Mouse (Mus musculus): ENCODE results near the gene Lrwd1. TPM values are rescaled to one million over a fixed set of nuclear protein-coding genes. Genes with fewer than 3 reads are reported as not detected.
"Not testable (repeated sequence)": the region's sequence is repeated elsewhere in the genome, so short reads cannot be mapped to it uniquely, and the experiment has no call there.

The Lrwd1 gene
- polyA plus RNA-seq, 1 experiment from 2014 or later: 34.5 TPM

DNA sequence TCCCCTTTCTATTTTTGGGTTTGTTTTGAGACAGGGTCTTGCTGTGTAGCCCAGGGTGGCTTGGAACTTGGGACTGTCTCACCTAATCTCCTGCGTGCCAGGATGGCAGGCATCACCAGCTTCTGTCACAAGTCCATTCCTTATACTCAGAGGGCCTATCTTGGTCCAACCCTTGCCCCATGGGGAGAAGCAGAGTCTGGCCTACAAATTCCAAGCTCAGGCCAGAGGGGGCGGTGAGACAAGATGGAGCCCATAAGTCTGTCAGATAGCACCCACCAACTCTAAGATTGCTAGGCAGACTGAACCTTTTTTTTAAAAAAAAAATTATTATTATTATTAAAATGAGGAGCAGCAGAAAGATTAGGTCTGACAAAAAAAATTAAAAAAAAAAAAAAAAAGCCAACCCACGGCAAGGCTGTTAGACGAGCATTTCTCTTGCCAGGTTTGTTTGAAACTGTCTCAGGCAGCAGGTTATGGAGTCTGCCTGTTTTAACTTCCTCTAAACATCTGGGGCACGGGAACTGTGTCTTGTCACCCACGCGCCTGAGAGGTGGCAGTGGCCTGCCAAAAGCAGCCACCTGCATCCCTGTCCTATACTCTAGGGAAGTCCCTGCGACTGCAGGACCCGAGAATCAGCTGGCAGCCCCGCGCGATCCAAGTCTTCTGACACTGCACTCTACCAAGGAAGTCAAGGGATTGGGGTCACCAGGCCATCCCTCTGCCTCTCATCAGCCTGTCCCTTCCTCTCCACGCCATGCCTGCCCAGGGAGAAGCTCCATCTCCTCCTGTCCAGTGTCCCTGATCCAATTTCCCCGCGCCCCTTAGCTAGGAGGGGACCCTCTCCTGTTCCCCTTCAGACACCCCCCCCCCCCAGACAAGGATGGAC, 34.0 kb upstream of the Lrwd1 start:
- Histone ChIP-seq H3K4me3 (peak overlapping the region; percentile 63), H3K9ac (peak overlapping the region; percentile 79), H3K27ac (peak overlapping the region; percentile 76), H3K4me1 (peaks cover 21% of the 10 kb centered on the region), H3K9me3 (replicated peaks) (peaks cover 8% of the 10 kb centered on the region; the same call in 1 of the 2 replicates), H3K4me2 (replicated peaks) (peak overlapping the region; percentile 90), H3K36me3 (peaks cover 10% of the 10 kb centered on the region; the same call in 1 of the 2 replicates), H3K27me3 (peaks cover 10% of the 10 kb centered on the region)
- ATAC-seq (ENCODE audit: low FRiP score): peak; percentile 76; the same call in 1 of the 2 replicates
- WGBS: 14% methylated on average over 15 of the region's 15 CpGs

GRCm38 (mm10) chr5:136168071-136168470, 32.2 kb upstream of the Lrwd1 start:
- H3K27me3 ChIP-seq: peaks cover 10% of the 10 kb centered on the region
- H3K4me3 ChIP-seq: no peak overlapping the region
- ATAC-seq (ENCODE audit: low FRiP score): no peak
- H3K4me2 ChIP-seq (replicated peaks): no peak overlapping the region
- H3K9ac ChIP-seq: no peak overlapping the region
- peaks cover 18% of the 10 kb centered on the region for H3K4me1 ChIP-seq
- H3K9me3 ChIP-seq (replicated peaks): peaks cover 8% of the 10 kb centered on the region; the same call in 1 of the 2 replicates
- 93% methylated on average over 3 of the region's 3 CpGs for WGBS
- H3K36me3 ChIP-seq: peaks cover 10% of the 10 kb centered on the region; the same call in 1 of the 2 replicates
- H3K27ac ChIP-seq: no peak overlapping the region

- no peak overlapping the region for H3K4me3 ChIP-seq
- 93% methylated on average over 4 of the region's 4 CpGs for WGBS
Observed at GRCm38 (mm10) chr5:136167296-136167695, 31.4 kb upstream of the Lrwd1 start.

GRCm38 (mm10) chr5:136165246-136165645, 29.4 kb upstream of the Lrwd1 start:
- WGBS: 78% methylated on average over 8 of the region's 8 CpGs

More at GRCm38 (mm10) chr5:136167296-136167695, 31.4 kb upstream of the Lrwd1 start:
- no peak for ATAC-seq (ENCODE audit: low FRiP score)
- Histone ChIP-seq H3K27me3 (peaks cover 6% of the 10 kb centered on the region; the same call in 1 of the 2 replicates), H3K4me1 (peaks cover 18% of the 10 kb centered on the region), H3K27ac (no peak overlapping the region), H3K4me2 (replicated peaks) (no peak overlapping the region), H3K9ac (no peak overlapping the region), H3K36me3 (peaks cover 10% of the 10 kb centered on the region; the same call in 1 of the 2 replicates), H3K9me3 (replicated peaks) (peaks cover 8% of the 10 kb centered on the region; the same call in 1 of the 2 replicates)

DNA sequence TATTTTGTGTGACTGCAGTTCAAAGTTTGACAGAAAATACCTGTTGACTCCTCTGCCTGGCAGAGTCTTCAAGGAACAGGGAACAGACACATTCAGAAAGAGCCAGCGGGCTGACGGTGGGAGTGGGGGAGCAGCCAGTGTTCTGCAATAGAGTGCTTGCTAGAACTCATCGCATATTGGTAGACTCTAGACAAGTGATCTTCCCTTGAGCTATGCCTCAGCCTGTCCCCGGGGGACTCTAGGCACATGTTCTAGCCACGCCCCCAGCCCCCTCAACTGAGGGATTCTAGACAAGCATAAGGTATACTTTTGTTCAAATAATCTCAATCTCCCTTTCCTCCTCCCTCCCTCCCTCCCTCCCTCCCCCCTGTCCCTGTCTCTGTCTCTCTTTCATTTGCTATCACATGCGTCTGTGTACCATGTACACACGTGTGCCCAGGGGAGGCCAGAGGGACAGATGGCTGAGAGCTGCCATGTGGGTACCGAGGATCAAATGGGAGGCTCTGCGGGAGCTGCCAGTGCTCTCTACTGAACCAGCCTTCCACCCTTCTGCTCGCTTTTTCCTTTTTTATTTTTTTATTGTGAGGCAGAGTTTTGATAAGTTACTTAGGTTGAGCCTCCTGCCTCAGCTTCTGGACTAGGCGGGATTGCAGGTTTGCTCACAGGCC, 28.1 kb upstream of the Lrwd1 start:
- Histone ChIP-seq H3K9me3 (replicated peaks) (peaks cover 8% of the 10 kb centered on the region; the same call in 1 of the 2 replicates), H3K4me3 (no peak overlapping the region), H3K27me3 (no peaks in the 10 kb centered on the region), H3K27ac (0 out of 2 replicates have a peak overlapping the region, but pooled peaks have one; percentile 6), H3K9ac (no peak overlapping the region; the same call in 1 of the 2 replicates), H3K36me3 (peaks cover 19% of the 10 kb centered on the region), H3K4me1 (0 out of 2 replicates have a peak, but pooled peaks cover 4% of the 10 kb centered on the region), H3K4me2 (replicated peaks) (no peak overlapping the region)
- ATAC-seq (ENCODE audit: low FRiP score): peak; percentile 67
- WGBS: 69% methylated on average over 11 of the region's 11 CpGs

More at GRCm38 (mm10) chr5:136165246-136165645, 29.4 kb upstream of the Lrwd1 start:
- no peak overlapping the region for H3K4me3 ChIP-seq
- no peak overlapping the region for H3K9ac ChIP-seq
- H3K4me1 ChIP-seq: peaks cover 8% of the 10 kb centered on the region; the same call in 1 of the 2 replicates
- ATAC-seq (ENCODE audit: low FRiP score): no peak
- H3K27me3 ChIP-seq: no peaks in the 10 kb centered on the region
- H3K4me2 ChIP-seq (replicated peaks): no peak overlapping the region
- H3K27ac ChIP-seq: no peak overlapping the region
- H3K36me3 ChIP-seq: peaks cover 18% of the 10 kb centered on the region
- peaks cover 8% of the 10 kb centered on the region; the same call in 1 of the 2 replicates for H3K9me3 ChIP-seq (replicated peaks)

GRCm38 (mm10) chr5:136160084-136160483, 24.2 kb upstream of the Lrwd1 start:
- H3K27ac ChIP-seq; H3K4me3 ChIP-seq; H3K27me3 ChIP-seq; H3K4me1 ChIP-seq; H3K9ac ChIP-seq; ATAC-seq (ENCODE audit: low FRiP score); H3K4me2 ChIP-seq (replicated peaks); H3K9me3 ChIP-seq (replicated peaks); H3K36me3 ChIP-seq: not testable (repeated sequence)
- WGBS: 88% methylated on average over 11 of the region's 12 CpGs

DNA sequence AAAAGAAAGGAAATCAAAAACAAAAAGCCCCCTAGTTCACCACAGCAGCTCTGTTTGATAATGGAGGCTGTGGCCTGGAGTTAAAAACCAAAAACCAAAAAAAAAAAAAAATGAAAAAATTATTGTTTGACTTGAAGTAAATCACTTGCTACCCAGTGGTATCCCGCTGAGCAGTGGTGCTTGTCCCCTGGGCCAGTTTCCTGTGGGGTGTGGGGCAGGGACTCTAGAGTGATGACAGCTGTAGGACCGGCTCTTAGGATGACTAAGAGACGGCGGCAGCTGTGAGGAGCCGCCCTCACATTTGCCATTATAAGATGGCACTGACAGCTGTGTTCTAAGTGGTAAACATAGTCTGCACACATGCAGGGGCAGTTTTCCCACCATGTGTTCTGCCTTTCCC, 19.5 kb upstream of the Lrwd1 start:
- Histone ChIP-seq H3K4me2 (replicated peaks) (no peak overlapping the region), H3K27me3 (no peaks in the 10 kb centered on the region), H3K27ac (no peak overlapping the region), H3K9ac (no peak overlapping the region), H3K4me3 (no peak overlapping the region), H3K9me3 (replicated peaks) (no peaks in the 10 kb centered on the region), H3K36me3 (peaks cover 3% of the 10 kb centered on the region), H3K4me1 (no peaks in the 10 kb centered on the region)
- 90% methylated on average over 5 of the region's 5 CpGs for WGBS
- ATAC-seq (ENCODE audit: low FRiP score): no peak

DNA sequence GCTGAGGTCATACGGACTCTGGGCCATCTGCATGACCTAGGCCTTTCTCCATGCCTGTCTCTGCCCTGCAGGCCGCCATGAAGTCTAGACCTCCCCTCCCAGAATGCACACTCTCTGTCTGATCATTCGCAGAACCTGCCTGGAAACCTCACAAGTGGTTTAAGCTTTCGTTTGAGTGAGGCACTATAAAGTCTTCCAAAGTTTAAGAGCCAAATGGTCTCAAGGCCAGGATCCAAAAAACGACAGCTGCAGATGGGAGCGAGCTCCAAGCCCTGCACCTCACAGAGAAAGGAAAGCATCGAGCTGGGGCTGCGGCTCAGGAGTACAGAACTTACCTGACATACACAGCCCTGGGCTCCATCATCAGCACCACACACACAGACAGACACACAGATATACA, 16.5 kb upstream of the Lrwd1 start:
- Histone ChIP-seq H3K27me3 (no peaks in the 10 kb centered on the region), H3K4me3 (no peak overlapping the region), H3K9me3 (replicated peaks) (no peaks in the 10 kb centered on the region), H3K36me3 (no peaks in the 10 kb centered on the region), H3K9ac (no peak overlapping the region), H3K4me1 (no peaks in the 10 kb centered on the region), H3K4me2 (replicated peaks) (no peak overlapping the region), H3K27ac (no peak overlapping the region)
- ATAC-seq (ENCODE audit: low FRiP score): no peak
- 89% methylated on average over 8 of the region's 8 CpGs for WGBS

GRCm38 (mm10) chr5:136149134-136149576, 13.3 kb upstream of the Lrwd1 start:
- not testable (repeated sequence) for H3K27ac ChIP-seq; H3K9me3 ChIP-seq (replicated peaks); ATAC-seq (ENCODE audit: low FRiP score); H3K27me3 ChIP-seq; H3K4me1 ChIP-seq; H3K4me2 ChIP-seq (replicated peaks); H3K4me3 ChIP-seq; H3K36me3 ChIP-seq; H3K9ac ChIP-seq
- WGBS: 73% methylated on average over 5 of the region's 5 CpGs

DNA sequence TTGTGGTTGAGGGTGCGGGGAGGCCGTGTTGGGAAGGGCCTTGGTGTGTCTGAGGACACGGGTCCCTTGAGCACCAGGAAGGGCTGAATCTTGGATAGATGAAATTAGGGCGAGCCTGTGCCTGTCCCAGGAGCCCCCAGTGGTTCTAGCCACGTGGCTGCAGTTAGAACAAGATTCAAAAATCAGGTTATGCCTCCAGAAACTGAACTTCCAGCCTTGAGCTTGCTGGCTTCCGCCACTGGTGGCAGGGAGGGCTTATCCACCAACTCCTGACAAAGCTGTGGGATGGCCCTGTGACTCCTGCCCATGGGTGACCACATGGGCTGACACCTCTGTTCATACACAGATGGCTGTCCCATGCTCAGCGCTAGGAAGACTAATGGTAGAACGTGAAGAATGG, 11.8 kb upstream of the Lrwd1 start:
- 70% methylated on average over 8 of the region's 8 CpGs for WGBS
- no peak for ATAC-seq (ENCODE audit: low FRiP score)
- H3K9me3 ChIP-seq (replicated peaks): no peaks in the 10 kb centered on the region
- H3K27me3 ChIP-seq: no peaks in the 10 kb centered on the region
- H3K27ac ChIP-seq: no peak overlapping the region
- H3K36me3 ChIP-seq: 0 out of 2 replicates have a peak, but pooled peaks cover under 1% of the 10 kb centered on the region
- H3K4me2 ChIP-seq (replicated peaks): no peak overlapping the region
- H3K4me1 ChIP-seq: no peaks in the 10 kb centered on the region
- no peak overlapping the region for H3K9ac ChIP-seq
- H3K4me3 ChIP-seq: no peak overlapping the region

DNA sequence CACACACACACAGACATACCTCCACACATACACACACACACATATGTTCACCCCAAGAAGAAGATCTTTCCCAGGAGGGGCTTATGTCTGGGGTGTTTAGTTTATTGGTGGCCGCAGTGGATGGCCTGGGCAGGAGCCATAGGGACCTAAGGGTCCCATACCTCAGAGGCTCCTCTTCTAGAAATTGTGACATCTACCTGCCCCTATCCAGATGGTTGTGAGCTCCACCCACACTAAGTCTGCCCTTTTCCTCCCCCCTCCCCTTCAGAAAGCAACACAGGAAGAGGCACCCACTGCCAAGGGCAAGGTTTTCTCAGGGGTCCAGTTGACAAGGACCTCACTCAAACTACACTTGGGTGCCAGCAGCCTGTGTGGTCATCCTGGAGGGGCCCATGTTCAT, 11.1 kb upstream of the Lrwd1 start:
- WGBS: 100% methylated on average over 1 of the region's 1 CpGs
- peaks cover 8% of the 10 kb centered on the region; the same call in 1 of the 2 replicates for H3K36me3 ChIP-seq
- no peak overlapping the region for H3K27ac ChIP-seq
- H3K4me1 ChIP-seq: no peaks in the 10 kb centered on the region
- no peaks in the 10 kb centered on the region for H3K27me3 ChIP-seq
- H3K9ac ChIP-seq: no peak overlapping the region
- H3K4me2 ChIP-seq (replicated peaks): no peak overlapping the region
- H3K9me3 ChIP-seq (replicated peaks): no peaks in the 10 kb centered on the region
- H3K4me3 ChIP-seq: no peak overlapping the region
- no peak for ATAC-seq (ENCODE audit: low FRiP score)
